Mouse (Mus musculus) gastrocnemius, postnatal 36 days (tissue): ENCODE measurements around the gene Dmbt1. TPM values are rescaled to one million over a fixed set of nuclear protein-coding genes. Genes with fewer than 3 reads are reported as not detected.
"Not testable (repeated sequence)": the region's sequence is repeated elsewhere in the genome, so short reads cannot be mapped to it uniquely, and the experiment has no call there.

ENCODE experiments used
- DNase-seq, 2 experiments: peaks; one replicate each; pipeline ENCODE4 v3.0.0; 2022
- intact Hi-C: fragments of 180-260 bp; cut with DNase I; formaldehyde crosslinking; loops from one replicate; pipeline ENCODE4 v1.15.1; 2025
- total RNA-seq, 2 experiments: library from RNA; stranded (reverse); gene quantifications; 2 replicates each; pipeline ENCODE4 v1.2.3; 2021

Gene Dmbt1
- total RNA-seq, 2 experiments from 2014 or later = not detected

DNA sequence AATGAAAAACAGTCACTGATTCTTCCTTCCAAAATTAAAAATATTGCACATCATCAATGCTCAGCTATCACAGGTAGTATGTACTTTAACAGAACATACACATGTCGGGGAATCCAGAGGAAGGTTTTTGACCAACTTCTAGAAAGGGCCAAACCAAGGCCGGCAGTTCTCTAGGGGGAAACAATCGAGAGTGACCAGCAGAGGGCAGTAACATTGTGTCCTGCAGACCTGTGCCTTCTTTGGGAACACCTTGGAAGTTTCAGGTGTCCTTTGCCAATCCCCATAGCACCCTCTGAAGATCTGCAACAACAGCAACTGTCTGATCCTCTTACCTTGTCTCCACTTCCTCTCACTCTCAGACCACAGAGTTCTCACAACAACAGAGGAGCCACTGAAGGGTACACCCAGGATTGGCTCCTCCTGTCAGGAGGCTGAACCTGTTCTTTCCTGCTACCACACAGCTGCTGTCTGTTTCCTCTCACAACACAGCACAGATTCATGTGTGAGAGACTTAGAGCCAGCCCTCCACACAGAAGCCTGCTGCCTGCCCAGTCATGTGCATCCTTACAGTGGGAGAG lies 13.5 kb downstream of the Dmbt1 start:
- intact Hi-C loops = loop anchor here (10.0 kb wide), 1 partner anchor 121 kb away; no protein-coding TSS in a partner anchor

DNA sequence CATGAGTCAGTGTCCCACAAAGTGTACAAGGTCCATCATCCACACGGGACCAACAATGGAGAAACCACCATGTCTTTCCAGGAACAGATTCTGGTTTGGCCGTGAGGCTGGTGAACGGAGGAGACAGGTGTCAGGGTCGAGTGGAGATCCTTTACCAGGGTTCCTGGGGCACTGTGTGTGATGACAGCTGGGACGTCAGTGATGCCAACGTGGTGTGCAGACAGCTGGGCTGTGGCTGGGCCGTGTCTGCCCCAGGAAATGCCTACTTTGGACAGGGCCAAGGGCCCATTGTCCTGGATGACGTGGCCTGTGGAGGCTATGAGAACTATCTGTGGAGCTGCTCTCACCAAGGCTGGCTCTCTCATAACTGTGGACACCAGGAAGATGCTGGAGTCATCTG lies 18.0 kb downstream of the Dmbt1 start:
- DNase-seq = not testable (repeated sequence)
- intact Hi-C loops = loop anchor here (10.0 kb wide), 1 partner anchor 125 kb away; no protein-coding TSS in a partner anchor

More for the DNA sequence above, 13.5 kb downstream of the Dmbt1 start:
- DNase-seq = not testable (repeated sequence)

DNA sequence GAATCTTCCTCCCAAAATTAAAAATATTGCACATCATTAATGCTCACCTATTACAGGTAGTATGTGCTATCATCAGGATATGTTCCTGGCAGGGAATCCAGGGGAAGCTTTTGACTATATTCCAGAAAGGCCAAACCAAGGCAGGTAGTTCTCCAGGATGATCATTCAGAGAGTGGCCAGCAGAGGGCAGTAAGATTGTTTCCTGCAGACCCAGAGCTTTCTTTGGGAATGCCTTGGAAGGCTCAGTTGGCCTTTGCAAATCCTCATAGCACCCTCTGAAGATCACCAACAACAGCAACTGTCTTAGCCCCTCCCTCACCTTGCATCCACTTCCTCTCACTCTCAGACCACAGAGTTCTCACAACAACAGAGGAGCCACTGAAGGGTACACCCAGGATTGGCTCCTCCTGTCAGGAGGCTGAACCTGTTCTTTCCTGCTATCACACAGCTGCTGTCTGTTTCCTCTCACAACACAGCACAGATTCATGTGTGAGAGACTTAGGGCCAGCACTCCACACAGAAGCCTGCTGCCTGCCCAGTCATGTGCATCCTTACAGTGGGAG lies 23.0 kb downstream of the Dmbt1 start:
- DNase-seq = no peak

GRCm38 (mm10) chr7:131057918-131058317 lies 26.1 kb downstream of the Dmbt1 start:
- DNase-seq, intact Hi-C loops: not testable (repeated sequence)

More for the DNA sequence above, 23.0 kb downstream of the Dmbt1 start:
- intact Hi-C loops = no loop called here

GRCm38 (mm10) chr7:131059808-131060207 lies 28.0 kb downstream of the Dmbt1 start:
- intact Hi-C loops, DNase-seq: not testable (repeated sequence)

- DNase-seq = no peak
- intact Hi-C loops = no loop called here
Observed at GRCm38 (mm10) chr7:131062541-131062940, 30.7 kb downstream of the Dmbt1 start.

- intact Hi-C loops, DNase-seq: not testable (repeated sequence)
Observed at GRCm38 (mm10) chr7:131068191-131068590, 36.3 kb downstream of the Dmbt1 start.

DNA sequence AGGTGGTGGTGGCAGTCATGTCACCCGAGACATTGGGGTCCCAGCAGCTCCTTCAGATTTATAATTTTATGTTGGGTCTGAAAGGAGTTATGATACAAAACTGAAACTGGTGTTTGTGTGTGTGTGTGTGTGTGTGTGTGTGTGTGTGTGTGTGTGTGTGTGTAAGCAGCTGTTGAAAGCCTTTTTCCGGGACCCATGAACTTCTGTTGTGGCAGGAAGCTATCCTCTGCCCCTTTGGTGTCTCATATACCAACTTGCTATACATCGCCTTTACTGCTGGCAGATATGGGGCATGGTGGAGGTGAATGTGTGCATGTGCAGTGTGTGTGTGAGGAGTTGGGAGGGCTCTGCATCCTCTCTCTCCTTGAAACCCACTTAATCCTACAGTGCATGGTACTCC lies 41.6 kb downstream of the Dmbt1 start:
- DNase-seq, intact Hi-C loops: not testable (repeated sequence)

GRCm38 (mm10) chr7:131074098-131074497 lies 42.2 kb downstream of the Dmbt1 start:
- intact Hi-C loops, DNase-seq: not testable (repeated sequence)

GRCm38 (mm10) chr7:131075956-131076355 lies 44.1 kb downstream of the Dmbt1 start:
- DNase-seq = no peak
- intact Hi-C loops = no loop called here

DNA sequence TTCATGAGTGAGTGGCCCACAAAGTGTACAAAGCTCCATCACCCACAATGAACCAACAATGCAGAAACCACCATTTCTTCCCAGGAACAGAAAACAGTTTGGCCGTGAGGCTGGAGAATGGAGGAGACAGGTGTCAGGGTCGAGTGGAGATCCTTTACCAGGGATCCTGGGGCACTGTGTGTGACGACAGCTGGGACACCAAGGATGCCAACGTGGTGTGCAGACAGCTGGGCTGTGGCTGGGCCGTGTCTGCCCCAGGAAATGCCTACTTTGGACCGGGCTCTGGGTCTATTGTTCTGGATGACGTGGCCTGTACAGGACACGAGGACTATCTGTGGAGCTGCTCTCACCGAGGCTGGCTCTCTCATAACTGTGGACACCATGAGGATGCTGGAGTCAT lies 50.5 kb downstream of the Dmbt1 start:
- intact Hi-C loops, DNase-seq: not testable (repeated sequence)

DNA sequence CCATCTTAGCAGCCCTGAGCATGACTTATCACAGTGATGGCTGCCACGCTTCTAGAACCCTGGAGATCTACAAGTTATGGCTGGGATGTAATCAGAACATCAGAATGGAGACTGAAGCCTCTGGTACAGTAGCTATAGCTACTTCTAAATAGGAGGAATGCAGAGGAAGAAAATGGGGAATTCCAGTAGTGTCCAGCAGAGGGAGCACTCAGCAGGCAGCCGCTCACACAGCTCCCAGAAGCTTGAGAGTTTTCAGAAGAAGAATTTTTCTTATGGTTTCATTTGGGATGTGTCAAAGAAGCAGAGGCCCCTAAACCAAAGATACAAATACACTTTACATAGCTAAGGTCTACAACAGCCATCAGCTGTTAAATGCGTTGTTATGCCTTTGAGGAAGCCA lies 80.6 kb downstream of the Dmbt1 start:
- intact Hi-C loops = no loop called here
- DNase-seq = no peak

DNA sequence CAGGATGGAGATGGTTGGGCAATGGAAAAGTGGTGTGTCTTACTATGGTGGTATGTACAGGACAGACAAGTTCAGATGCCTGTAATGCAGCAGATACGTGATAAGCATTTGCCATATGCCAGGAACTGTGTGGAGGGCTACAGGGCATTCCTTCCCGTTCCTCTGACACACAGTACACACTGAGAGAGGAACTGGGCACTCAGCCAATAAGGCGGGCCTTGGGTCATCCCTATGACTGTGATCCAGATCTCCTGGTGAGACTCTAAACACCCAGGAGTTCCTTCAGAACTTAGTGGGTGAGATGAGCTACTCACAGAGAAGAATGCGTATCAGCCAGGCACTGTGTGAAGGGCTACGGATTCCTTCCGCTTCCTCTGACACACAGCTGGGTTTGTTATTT lies 81.8 kb downstream of the Dmbt1 start:
- intact Hi-C loops = no loop called here
- DNase-seq = no peak

- DNase-seq = no peak
- intact Hi-C loops = no loop called here
Observed at GRCm38 (mm10) chr7:131114434-131114833, 82.6 kb downstream of the Dmbt1 start.

DNA sequence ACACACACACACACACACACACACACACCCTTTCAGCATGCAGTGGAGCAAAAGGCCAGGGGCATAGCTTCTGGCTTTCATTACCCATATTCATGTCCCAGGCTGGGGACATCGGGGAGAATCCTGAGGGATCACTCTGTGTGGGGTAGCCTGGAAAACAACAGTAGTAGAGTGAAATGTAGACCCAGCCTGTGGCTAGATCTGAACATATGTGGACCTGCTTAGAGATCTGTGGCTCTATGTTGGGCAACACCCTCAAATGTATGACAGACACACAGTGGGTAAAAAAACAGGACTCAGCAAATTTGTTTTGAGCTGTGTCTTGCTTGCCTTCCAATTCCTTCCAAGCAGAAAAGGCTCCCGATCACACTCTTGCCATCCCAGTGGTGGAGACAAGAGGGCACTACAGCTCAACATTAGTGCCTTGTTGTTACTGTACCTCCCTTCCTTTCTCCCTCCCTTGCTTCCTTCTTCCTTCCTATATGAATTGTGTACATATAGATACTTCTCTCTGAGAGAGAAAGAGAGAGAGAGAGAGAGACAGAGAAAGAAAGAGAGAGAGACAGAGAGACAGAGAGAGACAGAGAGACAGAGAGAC lies 90.5 kb downstream of the Dmbt1 start:
- intact Hi-C loops = no loop called here
- DNase-seq = no peak

DNA sequence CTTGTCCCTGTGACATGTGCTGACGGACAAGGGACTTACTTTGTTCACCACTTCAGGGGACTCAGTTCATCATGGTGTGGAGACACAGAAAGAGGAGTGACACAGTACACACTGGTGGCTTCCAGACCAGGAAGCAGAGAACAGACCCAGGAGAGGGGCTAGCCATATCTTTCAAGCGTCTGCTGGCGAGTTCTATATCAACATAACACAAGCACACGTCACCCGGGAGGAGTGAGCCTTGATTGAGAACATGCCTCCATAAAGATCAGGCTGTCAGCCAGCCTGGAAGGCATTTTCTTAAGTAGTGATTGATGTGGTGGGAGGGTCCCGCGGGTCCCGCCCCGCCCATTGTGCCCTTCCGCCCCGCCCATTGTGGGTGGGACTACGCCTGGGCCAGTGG lies 98.2 kb downstream of the Dmbt1 start:
- intact Hi-C loops = no loop called here
- DNase-seq = no peak

DNA sequence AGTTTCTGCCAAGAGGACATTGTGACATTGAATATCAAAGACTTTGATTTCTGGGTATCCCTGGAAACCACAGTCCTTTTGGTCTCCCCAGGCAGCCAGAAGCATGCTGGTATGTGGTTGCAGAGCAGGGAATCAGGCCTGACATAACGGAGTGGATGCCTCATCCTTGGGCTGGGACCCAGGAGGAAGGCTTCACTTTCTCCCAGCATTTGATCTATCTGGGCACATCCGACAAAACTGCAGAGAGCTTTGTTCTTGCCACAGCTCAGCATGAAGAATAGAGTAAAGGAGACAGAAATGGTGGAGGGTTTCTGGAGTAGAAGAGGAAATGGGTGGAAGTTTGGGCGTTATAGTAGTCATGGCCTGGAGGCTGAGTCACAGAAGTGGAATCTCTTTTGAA lies 101.3 kb downstream of the Dmbt1 start:
- no peak for DNase-seq
- intact Hi-C loops = no loop called here

- intact Hi-C loops = no loop called here
Observed at GRCm38 (mm10) chr7:131146214-131146613, 114.4 kb downstream of the Dmbt1 start, which contains the start of gene 4933402N03Rik. Gene 4933402N03Rik (minus strand): TSS chr7:131146314.

GRCm38 (mm10) chr7:131150179-131150578 lies 118.3 kb downstream of the Dmbt1 start:
- intact Hi-C loops = no loop called here
- DNase-seq = no peak

More at GRCm38 (mm10) chr7:131146214-131146613, 114.4 kb downstream of the Dmbt1 start, which contains the start of gene 4933402N03Rik:
- DNase-seq = no peak

- intact Hi-C loops = no loop called here
- no peak for DNase-seq
Observed at GRCm38 (mm10) chr7:131153044-131153443, 121.2 kb downstream of the Dmbt1 start.

DNA sequence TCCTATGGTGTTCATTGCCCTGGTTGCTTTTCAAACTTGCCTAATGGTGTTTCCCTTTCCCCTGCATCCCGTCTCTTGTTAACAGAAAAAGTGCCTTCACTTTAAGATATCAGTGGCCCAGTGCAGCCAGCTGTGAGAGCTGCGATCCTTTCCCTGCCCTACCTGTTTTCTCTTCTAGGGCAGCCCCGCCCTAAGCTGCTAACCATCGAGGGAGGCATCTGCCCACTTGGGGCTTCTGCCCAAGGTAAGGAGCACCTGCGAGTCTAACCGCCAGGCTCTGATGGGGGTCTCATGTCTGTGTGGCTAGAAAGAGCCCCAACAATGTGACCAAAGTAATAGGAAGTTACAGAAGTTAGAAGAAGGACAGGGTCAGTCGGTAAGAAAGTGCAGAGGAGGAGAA lies 130.4 kb downstream of the Dmbt1 start:
- no peak for DNase-seq

DNA sequence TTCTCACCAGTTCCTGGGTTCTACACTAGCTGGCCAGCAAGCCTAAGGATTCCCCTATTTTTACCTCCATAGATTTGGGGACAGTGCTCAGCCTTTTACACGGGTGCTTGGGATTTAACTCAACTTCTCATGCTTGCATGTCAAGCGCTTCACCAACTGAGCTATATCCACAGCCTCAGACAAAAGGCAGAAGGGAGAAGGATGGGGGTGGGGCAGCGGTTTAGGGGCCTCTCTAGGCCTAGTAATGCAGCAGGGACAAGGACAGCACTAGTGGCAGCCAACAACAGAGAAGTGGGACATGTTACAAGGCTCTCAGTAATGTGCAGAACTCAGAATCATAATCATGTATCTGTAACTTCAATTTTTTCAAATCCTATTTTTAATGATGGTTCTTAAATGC lies 135.9 kb downstream of the Dmbt1 start:
- intact Hi-C loops = no loop called here
- DNase-seq = no peak

More for the DNA sequence above, 130.4 kb downstream of the Dmbt1 start:
- intact Hi-C loops = no loop called here
